7 mouse cellular contexts compared by ENCODE assay signal in the genomic region with DNA sequence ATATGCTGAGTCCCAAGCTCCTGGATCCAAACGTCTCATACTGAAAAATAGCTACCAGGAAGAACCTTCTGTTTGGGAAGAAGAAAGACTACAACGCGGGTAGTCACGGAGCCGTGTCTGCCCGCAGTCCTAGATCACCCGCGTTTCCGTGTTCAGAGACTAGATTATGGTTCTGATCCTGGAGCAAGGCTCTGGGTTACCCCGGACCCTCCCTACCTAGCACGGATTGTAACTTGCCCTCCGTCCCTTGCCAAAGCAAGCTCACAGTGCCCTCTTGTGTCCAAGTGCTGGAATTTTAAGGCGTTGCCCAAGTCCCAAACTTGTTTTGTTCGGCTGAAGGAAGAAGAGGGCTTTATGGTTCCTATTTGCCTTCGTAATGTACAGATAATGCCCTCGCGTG. TPM values are rescaled to one million over a fixed set of nuclear protein-coding genes. Genes with fewer than 3 reads are reported as not detected.
DNase-seq lines count a peak whose midpoint lies in the region; ATAC-seq and TF ChIP-seq lines count a peak whose summit lies in the region.

No protein-coding gene starts in this region.

- intact Hi-C loops in left cerebral cortex, adult 2 months (cut with DNase I): loop anchor here (1.0 to 10.0 kb wide), 6 partner anchors 212 to 932 kb away; no protein-coding TSS in a partner anchor

- H3K9me3 ChIP-seq in megakaryocyte, embryonic 14.5 days: no peaks in the 10 kb centered on the region

- peak; percentile 80 for DNase-seq in adrenal gland, postnatal 10 days
- DNase-seq in gastrocnemius, postnatal 10 days: peak; percentile 58
- peak; percentile 68 for DNase-seq in hindlimb bud, embryonic 11.5 days (ENCODE audit: extremely low spot score, low read depth, low spot score)
- peak; percentile 72 for DNase-seq in left cerebral cortex, adult 2 months (ENCODE audit: extremely low spot score in 1 of 2, low spot score in 2 of 2)
- peak; percentile 78 for DNase-seq in right cerebral cortex, postnatal 25 days

- peak overlapping the region; percentile 36; the same call in 1 of the 2 replicates for H3K4me3 ChIP-seq in left cerebral cortex, adult 2 months
- H3K4me3 ChIP-seq in megakaryocyte, embryonic 14.5 days (replicated peaks): peak overlapping the region; percentile 89

- ATAC-seq in common myeloid progenitor, adult 5-6 weeks (replicated peaks; ENCODE audit: low read depth, poor library complexity, severe bottlenecking): peak; percentile 81

- H3K27ac ChIP-seq in left cerebral cortex, adult 2 months: no peak overlapping the region

- TF ChIP-seq CTCF in left cerebral cortex, adult 2 months (IDR thresholded peaks at IDR 0.05): peak; percentile 93

- peaks cover 53% of the 10 kb centered on the region for H3K27me3 ChIP-seq in megakaryocyte, embryonic 14.5 days (replicated peaks)

- no peaks in the 10 kb centered on the region for H3K36me3 ChIP-seq in megakaryocyte, embryonic 14.5 days (replicated peaks; ENCODE audit: low read length)

- peaks cover 43% of the 10 kb centered on the region for H3K4me1 ChIP-seq in megakaryocyte, embryonic 14.5 days

RNA-seq across cellular contexts. Expression of a gene that starts 1.9 kb away (rescaled TPM):
- total RNA-seq in adrenal gland, postnatal 10 days (2021): 1 to 10 TPM; 5.3 to 6.8 TPM
- total RNA-seq in common myeloid progenitor, adult 5-6 weeks (2017): 0.09 TPM in 1 of 2 replicates, not detected in the other
- 1 to 10 TPM; 2.3 to 3.5 TPM for total RNA-seq in gastrocnemius, postnatal 10 days (2021)
- 10 to 100 TPM in 1 of 2 experiments, 1 to 10 TPM in 1; 9.2 to 11.0 TPM for total RNA-seq in left cerebral cortex, adult 2 months (2021)
- not detected in 2 replicates for polyA plus RNA-seq in megakaryocyte, embryonic 14.5 days (2012; ENCODE audit: insufficient read depth, low replicate concordance)
